ENCODE assay signal across 20 mouse cellular contexts in genomic region chr9:78631755-78632434, GRCm38 (mm10). TPM values are rescaled to one million over a fixed set of nuclear protein-coding genes. Genes with fewer than 3 reads are reported as not detected.
DNase-seq lines count a peak whose midpoint lies in the region; ATAC-seq lines count a peak whose summit lies in the region.
"Had no signal": no experiment of that assay in that cellular context is flagged by ENCODE, and none has a peak within 500 bp of the region (broad histone marks: within the 10 kb centered on the region; RNA-seq: fewer than 3 reads in every experiment).

No protein-coding gene starts in this region.

- intact Hi-C loops in heart, postnatal 14 days (cut with DNase I) = no loop called here

- 58% methylated on average over 6 of the region's 6 CpGs for WGBS in intestine, embryonic 16.5 days
- WGBS in kidney, embryonic 14.5 days = 78% methylated on average over 6 of the region's 6 CpGs

- no peak overlapping the region for H3K4me3 ChIP-seq in intestine, embryonic 16.5 days (ENCODE audit: low read length)
- H3K4me3 ChIP-seq in kidney, embryonic 14.5 days (ENCODE audit: low read length) = no peak overlapping the region
- H3K4me3 ChIP-seq: embryonic facial prominence, embryonic 12.5 days; forebrain, embryonic 15.5 days; heart, embryonic 12.5 days; hindbrain, embryonic 15.5 days had no signal

- H3K27ac ChIP-seq in intestine, embryonic 16.5 days (ENCODE audit: low read length) = no peak overlapping the region
- H3K27ac ChIP-seq in kidney, embryonic 14.5 days (ENCODE audit: low read depth, low read length) = no peak overlapping the region
- H3K27ac ChIP-seq: embryonic facial prominence, embryonic 12.5 days; forebrain, embryonic 15.5 days; hindbrain, embryonic 15.5 days had no signal

- peak; percentile 27 for DNase-seq in heart, adult 11 months
- no peak for DNase-seq in heart, postnatal 14 days
- peak; percentile 44 for DNase-seq in MEL-GATA-1-ER (ENCODE audit: extremely low read depth, low read depth)
- peak; percentile 38 for DNase-seq in induced T-regulatory cell, adult 2 months (ENCODE audit: low read depth)
- DNase-seq in splenic B cell, adult 2 months (ENCODE audit: low read depth, low spot score) = peak; percentile 4
- no peak for DNase-seq in cerebellum, postnatal 4 days (ENCODE audit: low spot score in 2 of 2)
- DNase-seq: adrenal gland, postnatal 10 days; cerebellum, adult 11-12 months; cerebellum, adult 9-10 months; cerebellum, postnatal 36 days; embryo, embryonic 11 days; gastrocnemius, postnatal 10 days; heart, postnatal 36 days had no signal

- H3K9ac ChIP-seq in intestine, embryonic 16.5 days (ENCODE audit: low read depth, low read length) = no peak overlapping the region
- H3K9ac ChIP-seq in kidney, embryonic 14.5 days (ENCODE audit: low read depth, low read length) = no peak overlapping the region
- H3K9ac ChIP-seq: embryonic facial prominence, embryonic 12.5 days; forebrain, embryonic 15.5 days; heart, embryonic 12.5 days; hindbrain, embryonic 15.5 days had no signal

- H3K36me3 ChIP-seq in splenic B cell, adult 2 months (ENCODE audit: control insufficient read depth, insufficient read depth, low read length, poor library complexity, severe bottlenecking) = no peaks in the 10 kb centered on the region
- no peaks in the 10 kb centered on the region for H3K36me3 ChIP-seq in intestine, embryonic 16.5 days (ENCODE audit: control insufficient read depth, insufficient read depth, low read length)
- H3K36me3 ChIP-seq in kidney, embryonic 14.5 days (ENCODE audit: control insufficient read depth, insufficient read depth, low read length) = no peaks in the 10 kb centered on the region
- H3K36me3 ChIP-seq: embryonic facial prominence, embryonic 12.5 days; forebrain, embryonic 15.5 days; heart, embryonic 12.5 days; hindbrain, embryonic 15.5 days had no signal

- no peaks in the 10 kb centered on the region for H3K9me3 ChIP-seq in intestine, embryonic 16.5 days (ENCODE audit: control insufficient read depth, low read length)
- no peaks in the 10 kb centered on the region for H3K9me3 ChIP-seq in kidney, embryonic 14.5 days (ENCODE audit: control insufficient read depth, low read length)
- H3K9me3 ChIP-seq: embryonic facial prominence, embryonic 12.5 days; forebrain, embryonic 15.5 days; heart, embryonic 12.5 days; hindbrain, embryonic 15.5 days had no signal

- H3K4me1 ChIP-seq in intestine, embryonic 16.5 days (ENCODE audit: control insufficient read depth, insufficient read depth, low read length) = no peaks in the 10 kb centered on the region
- no peaks in the 10 kb centered on the region for H3K4me1 ChIP-seq in kidney, embryonic 14.5 days (ENCODE audit: control insufficient read depth, insufficient read depth, low read length)
- H3K4me1 ChIP-seq: embryonic facial prominence, embryonic 12.5 days; forebrain, embryonic 15.5 days; heart, embryonic 12.5 days; hindbrain, embryonic 15.5 days had no signal

- ATAC-seq in intestine, embryonic 16.5 days = no peak
- ATAC-seq in kidney, embryonic 14.5 days (ENCODE audit: low FRiP score, low TSS enrichment) = no peak
- ATAC-seq: forebrain, embryonic 15.5 days; inflammation-experienced regulatory T-cells, adult 6 months had no signal

- no peak overlapping the region for H3K4me2 ChIP-seq in intestine, embryonic 16.5 days (ENCODE audit: low read depth, low read length)
- no peak overlapping the region for H3K4me2 ChIP-seq in kidney, embryonic 14.5 days (replicated peaks; ENCODE audit: low read depth, low read length)
- H3K4me2 ChIP-seq: embryonic facial prominence, embryonic 12.5 days; forebrain, embryonic 15.5 days; heart, embryonic 12.5 days; hindbrain, embryonic 15.5 days had no signal

- H3K27me3 ChIP-seq in splenic B cell, adult 2 months (ENCODE audit: control insufficient read depth, insufficient read depth, low read length, poor library complexity, severe bottlenecking) = no peaks in the 10 kb centered on the region
- H3K27me3 ChIP-seq in intestine, embryonic 16.5 days (replicated peaks; ENCODE audit: control insufficient read depth, insufficient read depth, low read length) = no peaks in the 10 kb centered on the region
- H3K27me3 ChIP-seq in kidney, embryonic 14.5 days (ENCODE audit: control insufficient read depth, insufficient read depth, low read length) = no peaks in the 10 kb centered on the region
- H3K27me3 ChIP-seq: embryonic facial prominence, embryonic 12.5 days; forebrain, embryonic 15.5 days; heart, embryonic 12.5 days; hindbrain, embryonic 15.5 days had no signal

RNA-seq across cellular contexts. Expression of gene Cd109, which starts 16.5 kb away (rescaled TPM):
- 1 to 10 TPM; 7.0 to 7.1 TPM for total RNA-seq in heart, postnatal 14 days (2021)
- polyA plus RNA-seq in intestine, embryonic 16.5 days (2015; fragmentation: Nextera tagmentation; extraction: Ambion mirVana) = 4.1 and 4.9 TPM in 2 replicates
- 4.3 and 7.9 TPM in 2 replicates for polyA plus RNA-seq in kidney, embryonic 14.5 days (2014; fragmentation: Nextera tagmentation; extraction: Ambion mirVana)

RNA-seq across cellular contexts. Expression of gene Slc17a5, which starts 44.1 kb away (rescaled TPM):
- total RNA-seq in heart, postnatal 14 days (2021) = 1 to 10 TPM; 5.7 to 6.9 TPM
- 91.1 and 136 TPM in 2 replicates for polyA plus RNA-seq in intestine, embryonic 16.5 days (2015; fragmentation: Nextera tagmentation; extraction: Ambion mirVana)
- polyA plus RNA-seq in kidney, embryonic 14.5 days (2014; fragmentation: Nextera tagmentation; extraction: Ambion mirVana) = 9.9 and 16.9 TPM in 2 replicates

Comparison
In these comparisons a context has a peak if more than half of its experiments do, and no peak if none do; other contexts are left out.
1. DNase-seq: peak in heart, adult 11 months (single experiment), MEL-GATA-1-ER (single experiment), induced T-regulatory cell, adult 2 months (single experiment) and splenic B cell, adult 2 months (single experiment); none in heart, postnatal 14 days (0 of 2) and cerebellum, postnatal 4 days (0 of 2).